Mouse (Mus musculus) granulocyte monocyte progenitor cell, adult 5-6 weeks (primary cell): Measurements from ENCODE around the gene Slc27a3. TPM values are rescaled to one million over a fixed set of nuclear protein-coding genes. Genes with fewer than 3 reads are reported as not detected.
"Not testable (repeated sequence)": the region's sequence is repeated elsewhere in the genome, so short reads cannot be mapped to it uniquely, and the experiment has no call there.

Experiments used
- ATAC-seq: replicated peaks from 2 replicates; pipeline ENCODE4 v1.8.0; 2016; ENCODE audit warnings: mild to moderate bottlenecking, moderate TSS enrichment, inconsistent platforms; ENCODE audit not compliant: poor library complexity, severe bottlenecking
- total RNA-seq, 2 experiments: library from RNA; stranded (forward) in 1 of 2; stranded (reverse) in 1 of 2; fragments of 200-712, 200-1000 nt in 1 of 2; fragments of >200 nt in 1 of 2; fragmentation: Nextera tagmentation in 1 of 2; gene quantifications; 2 replicates each; pipeline ENCODE4 v1.2.3; 2014 to 2017

Slc27a3 gene
- total RNA-seq, 2 experiments from 2014 or later: 0.88 to 2.1 TPM

- peak; percentile 62 for ATAC-seq
Measured at GRCm38 (mm10) chr3:90359230-90359629, 30.5 kb downstream of the Slc27a3 start.

GRCm38 (mm10) chr3:90357959-90358358, 31.8 kb downstream of the Slc27a3 start:
- no peak for ATAC-seq

DNA sequence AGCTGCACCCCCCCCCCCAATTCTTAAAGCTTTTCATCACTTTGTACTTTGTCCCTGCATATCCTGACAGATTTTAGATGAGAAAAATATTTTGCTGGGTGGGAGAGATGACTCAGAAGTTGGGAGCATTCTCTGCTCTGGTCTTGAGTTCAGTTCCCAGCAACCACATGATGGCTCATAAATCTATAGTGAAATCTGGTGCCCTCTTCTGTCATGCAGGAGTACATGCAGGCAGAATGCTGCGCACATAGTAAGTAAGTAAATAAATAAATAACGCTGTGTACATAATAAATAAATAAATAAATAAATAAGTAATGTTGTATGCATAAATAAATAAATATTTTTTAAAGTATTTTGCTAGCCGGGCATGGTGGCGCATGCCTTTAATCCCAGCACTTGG, 41.9 kb downstream of the Slc27a3 start:
- ATAC-seq: no peak

DNA sequence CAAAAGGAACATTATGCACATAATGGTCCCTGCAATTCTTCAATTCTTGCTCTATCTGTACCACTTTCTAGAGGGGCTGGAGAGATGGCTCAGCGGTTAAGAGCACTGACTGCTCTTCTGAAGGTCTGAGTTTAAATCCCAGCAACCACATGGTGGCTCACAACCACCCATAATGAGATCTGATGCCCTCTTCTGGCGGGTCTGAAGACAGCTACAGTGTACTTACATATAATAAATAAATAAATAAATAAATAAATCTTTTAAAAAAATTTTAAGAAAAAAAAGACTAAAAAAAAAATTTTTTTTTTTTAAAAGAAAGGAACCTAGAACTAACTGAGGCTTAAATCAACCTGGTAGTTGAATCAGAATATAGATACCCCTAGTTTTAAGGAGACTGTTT, 46.9 kb downstream of the Slc27a3 start:
- not testable (repeated sequence) for ATAC-seq

GRCm38 (mm10) chr3:90340177-90340576, 49.6 kb downstream of the Slc27a3 start:
- ATAC-seq: no peak

DNA sequence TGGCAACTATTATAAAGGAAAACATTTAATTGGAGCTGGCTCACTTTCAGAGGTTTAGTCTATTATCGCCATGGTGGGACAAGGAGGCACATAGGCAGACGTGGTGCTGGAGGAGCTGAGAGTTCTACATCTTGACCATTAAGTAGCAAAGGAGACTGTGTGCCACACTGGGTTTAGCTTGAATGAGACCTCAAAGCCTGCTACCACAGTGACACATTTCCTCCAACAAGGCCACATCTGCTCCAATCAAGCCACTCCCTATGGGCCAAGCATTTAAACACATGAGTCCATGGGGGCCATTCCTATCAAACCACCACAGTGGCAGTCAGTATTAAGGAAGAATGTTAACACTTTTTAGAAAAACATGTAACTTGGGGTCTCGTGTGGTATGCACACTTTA, 51.5 kb downstream of the Slc27a3 start:
- no peak for ATAC-seq

GRCm38 (mm10) chr3:90335517-90335916, 54.2 kb downstream of the Slc27a3 start:
- ATAC-seq: no peak

Other genes with a start within 250 kb of the Slc27a3 start
- gene Rps27, start 176.3 kb downstream of the Slc27a3 start, total RNA-seq (2014; fragmentation: Nextera tagmentation): 6,284 and 6,500 TPM in 2 replicates
- gene Rps27, start 176.3 kb downstream of the Slc27a3 start, total RNA-seq (2017): 3,798 and 4,186 TPM in 2 replicates
- 1.1 and 1.3 TPM in 2 replicates for gene Rab13, start 176.2 kb downstream of the Slc27a3 start, total RNA-seq (2014; fragmentation: Nextera tagmentation)
- gene Rab13, start 176.2 kb downstream of the Slc27a3 start, total RNA-seq (2017): 0.52 and 3.0 TPM in 2 replicates
- 85.8 and 89.8 TPM in 2 replicates for gene Jtb, start 158.3 kb downstream of the Slc27a3 start, total RNA-seq (2014; fragmentation: Nextera tagmentation)
- 44.6 and 55.5 TPM in 2 replicates for gene Jtb, start 158.3 kb downstream of the Slc27a3 start, total RNA-seq (2017)
- not detected in 2 replicates for gene Creb3l4, start 146.4 kb downstream of the Slc27a3 start, total RNA-seq (2014; fragmentation: Nextera tagmentation)
- not detected in 2 replicates for gene Creb3l4, start 146.4 kb downstream of the Slc27a3 start, total RNA-seq (2017)
- gene Slc39a1, start 141.8 kb downstream of the Slc27a3 start, total RNA-seq (2014; fragmentation: Nextera tagmentation): 26.6 and 35.3 TPM in 2 replicates
- 36.4 and 36.6 TPM in 2 replicates for gene Slc39a1, start 141.8 kb downstream of the Slc27a3 start, total RNA-seq (2017)
- 48.1 and 49.5 TPM in 2 replicates for gene Crtc2, start 135.8 kb downstream of the Slc27a3 start, total RNA-seq (2014; fragmentation: Nextera tagmentation)
- gene Crtc2, start 135.8 kb downstream of the Slc27a3 start, total RNA-seq (2017): 10.1 and 11.4 TPM in 2 replicates
- gene Dennd4b, start 124.8 kb downstream of the Slc27a3 start, total RNA-seq (2014; fragmentation: Nextera tagmentation): 28.1 and 37.5 TPM in 2 replicates
- gene Dennd4b, start 124.8 kb downstream of the Slc27a3 start, total RNA-seq (2017): 13.6 and 16.5 TPM in 2 replicates
- 68.7 and 83.6 TPM in 2 replicates for gene Gatad2b, start 96.8 kb downstream of the Slc27a3 start, total RNA-seq (2014; fragmentation: Nextera tagmentation)
- gene Gatad2b, start 96.8 kb downstream of the Slc27a3 start, total RNA-seq (2017): 19.4 and 19.9 TPM in 2 replicates
- 29.3 and 47.1 TPM in 2 replicates for gene Ints3, start 43.7 kb upstream of the Slc27a3 start, total RNA-seq (2014; fragmentation: Nextera tagmentation)
- 18.4 and 25.9 TPM in 2 replicates for gene Ints3, start 43.7 kb upstream of the Slc27a3 start, total RNA-seq (2017)
- 0.82 TPM in 1 of 2 replicates, not detected in the other for gene Npr1, start 75.9 kb upstream of the Slc27a3 start, total RNA-seq (2014; fragmentation: Nextera tagmentation)
- not detected in 2 replicates for gene Npr1, start 75.9 kb upstream of the Slc27a3 start, total RNA-seq (2017)
- 120 and 128 TPM in 2 replicates for gene Ilf2, start 86.2 kb upstream of the Slc27a3 start, total RNA-seq (2014; fragmentation: Nextera tagmentation)
- 176 and 204 TPM in 2 replicates for gene Ilf2, start 86.2 kb upstream of the Slc27a3 start, total RNA-seq (2017)
- 31.7 and 47.1 TPM in 2 replicates for gene Snapin, start 101.1 kb upstream of the Slc27a3 start, total RNA-seq (2014; fragmentation: Nextera tagmentation)
- 35.5 and 44.1 TPM in 2 replicates for gene Snapin, start 101.1 kb upstream of the Slc27a3 start, total RNA-seq (2017)
- 97.6 and 127 TPM in 2 replicates for gene Chtop, start 119.6 kb upstream of the Slc27a3 start, total RNA-seq (2014; fragmentation: Nextera tagmentation)
- gene Chtop, start 119.6 kb upstream of the Slc27a3 start, total RNA-seq (2017): 93.2 and 107 TPM in 2 replicates
- gene S100a1, start 124.5 kb upstream of the Slc27a3 start, total RNA-seq (2014; fragmentation: Nextera tagmentation): 106 and 130 TPM in 2 replicates
- 119 and 162 TPM in 2 replicates for gene S100a1, start 124.5 kb upstream of the Slc27a3 start, total RNA-seq (2017)
- gene S100a13, start 124.5 kb upstream of the Slc27a3 start, total RNA-seq (2014; fragmentation: Nextera tagmentation): 60.2 and 62.1 TPM in 2 replicates
- 73.2 and 77.0 TPM in 2 replicates for gene S100a13, start 124.5 kb upstream of the Slc27a3 start, total RNA-seq (2017)
- not detected in 2 replicates for gene S100a14, start 136.9 kb upstream of the Slc27a3 start, total RNA-seq (2014; fragmentation: Nextera tagmentation)
- gene S100a14, start 136.9 kb upstream of the Slc27a3 start, total RNA-seq (2017): not detected in 2 replicates
- gene S100a16, start 147.3 kb upstream of the Slc27a3 start, total RNA-seq (2014; fragmentation: Nextera tagmentation): not detected in 2 replicates
- not detected in 2 replicates for gene S100a16, start 147.3 kb upstream of the Slc27a3 start, total RNA-seq (2017)
- not detected in 2 replicates for gene S100a3, start 170.6 kb upstream of the Slc27a3 start, total RNA-seq (2014; fragmentation: Nextera tagmentation)
- gene S100a3, start 170.6 kb upstream of the Slc27a3 start, total RNA-seq (2017): not detected in 2 replicates
- gene S100a2, start 200.3 kb upstream of the Slc27a3 start, total RNA-seq (2014; fragmentation: Nextera tagmentation): not detected in 2 replicates
- not detected in 2 replicates for gene S100a2, start 200.3 kb upstream of the Slc27a3 start, total RNA-seq (2017)
- gene Gm42674, start 212.0 kb upstream of the Slc27a3 start, total RNA-seq (2014; fragmentation: Nextera tagmentation): not detected in 2 replicates
- gene Gm42674, start 212.0 kb upstream of the Slc27a3 start, total RNA-seq (2017): not detected in 2 replicates
- gene S100a4, start 213.8 kb upstream of the Slc27a3 start, total RNA-seq (2014; fragmentation: Nextera tagmentation): 20.4 and 46.6 TPM in 2 replicates
- 21.0 and 41.8 TPM in 2 replicates for gene S100a4, start 213.8 kb upstream of the Slc27a3 start, total RNA-seq (2017)
- gene S100a5, start 218.6 kb upstream of the Slc27a3 start, total RNA-seq (2014; fragmentation: Nextera tagmentation): not detected in 2 replicates
- not detected in 2 replicates for gene S100a5, start 218.6 kb upstream of the Slc27a3 start, total RNA-seq (2017)
- gene S100a6, start 222.9 kb upstream of the Slc27a3 start, total RNA-seq (2014; fragmentation: Nextera tagmentation): 3.6 and 13.4 TPM in 2 replicates
- gene S100a6, start 222.9 kb upstream of the Slc27a3 start, total RNA-seq (2017): 13.0 and 18.6 TPM in 2 replicates